Mouse (Mus musculus): ENCODE measurements at regions not wholly inside any gene's neighbourhood (a gene's known extent, or its start where the extent isn't known, plus 50 kb on each side); places are given as distances from the start of the nearest gene placed in this dataset.
"Not testable (repeated sequence)": the region's sequence is repeated elsewhere in the genome, so short reads cannot be mapped to it uniquely, and the experiment has no call there.

GRCm38 (mm10) chr7:61615156-61615555 is 731.2 kb upstream of the Ndn start:
- DNase-seq (ENCODE audit: low read depth, low spot score): no peak

GRCm38 (mm10) chr7:61644893-61645545 is 701.4 kb upstream of the Ndn start:
- no peak for DNase-seq (ENCODE audit: low read depth, low spot score)

GRCm38 (mm10) chr7:61658086-61658485 is 688.3 kb upstream of the Ndn start:
- no peak for DNase-seq (ENCODE audit: low read depth, low spot score)

- no peak for DNase-seq (ENCODE audit: low read depth, low spot score)
These were observed 663.3 kb upstream of the Ndn start for GRCm38 (mm10) chr7:61683080-61683479.

GRCm38 (mm10) chr7:61685052-61685655 is 661.2 kb upstream of the Ndn start:
- no peak for DNase-seq (ENCODE audit: low read depth, low spot score)

GRCm38 (mm10) chr7:61726149-61726548 is 620.2 kb upstream of the Ndn start:
- no peak for DNase-seq (ENCODE audit: low read depth, low spot score)

GRCm38 (mm10) chr7:61737511-61737910 is 608.9 kb upstream of the Ndn start:
- DNase-seq (ENCODE audit: low read depth, low spot score): no peak

- DNase-seq (ENCODE audit: low read depth, low spot score): not testable (repeated sequence)
These were observed 607.0 kb upstream of the Ndn start for GRCm38 (mm10) chr7:61739336-61739735.

- no peak for DNase-seq (ENCODE audit: low read depth, low spot score)
These were observed 576.5 kb upstream of the Ndn start for GRCm38 (mm10) chr7:61769826-61770225.

GRCm38 (mm10) chr7:61790113-61790796 is 556.1 kb upstream of the Ndn start:
- no peak for DNase-seq (ENCODE audit: low read depth, low spot score)

- no peak for DNase-seq (ENCODE audit: low read depth, low spot score)
These were observed 509.5 kb upstream of the Ndn start for GRCm38 (mm10) chr7:61836827-61837226.

GRCm38 (mm10) chr7:61837240-61837639 is 509.1 kb upstream of the Ndn start:
- no peak for DNase-seq (ENCODE audit: low read depth, low spot score)

- DNase-seq (ENCODE audit: low read depth, low spot score): no peak
These were observed 494.4 kb upstream of the Ndn start for GRCm38 (mm10) chr7:61851949-61852348.

- no peak for DNase-seq (ENCODE audit: low read depth, low spot score)
These were observed 481.9 kb upstream of the Ndn start for GRCm38 (mm10) chr7:61864517-61864916.

- DNase-seq (ENCODE audit: low read depth, low spot score): no peak
These were observed 480.0 kb upstream of the Ndn start for GRCm38 (mm10) chr7:61866376-61866775.

- no peak for DNase-seq (ENCODE audit: low read depth, low spot score)
These were observed 470.1 kb upstream of the Ndn start for GRCm38 (mm10) chr7:61876220-61876619.

- DNase-seq (ENCODE audit: low read depth, low spot score): peak; percentile 4
These were observed 468.9 kb upstream of the Ndn start for GRCm38 (mm10) chr7:61877311-61878065.

- DNase-seq (ENCODE audit: low read depth, low spot score): no peak
These were observed 468.3 kb upstream of the Ndn start for GRCm38 (mm10) chr7:61878095-61878494.

GRCm38 (mm10) chr7:61878585-61878984 is 467.8 kb upstream of the Ndn start:
- no peak for DNase-seq (ENCODE audit: low read depth, low spot score)

All from ZHBTc4 (cell line).